Mouse (Mus musculus): ENCODE results near the gene Ddr1. TPM values are rescaled to one million over a fixed set of nuclear protein-coding genes. Genes with fewer than 3 reads are reported as not detected.
A peak's percentile ranks its signal among the peaks of the same experiment; 100 is the strongest.

The Ddr1 gene
- polyA plus RNA-seq, 1 experiment from 2014 or later, result 52.0 TPM

GRCm38 (mm10) chr17:35708611-35709010, 4.2 kb upstream of the Ddr1 start:
- Histone ChIP-seq H3K4me2 (replicated peaks; ENCODE audit: low read depth, low read length) (no peak overlapping the region), H3K36me3 (ENCODE audit: control insufficient read depth, insufficient read depth, low read length) (no peaks in the 10 kb centered on the region), H3K27ac (ENCODE audit: low read depth, low read length) (no peak overlapping the region), H3K4me3 (ENCODE audit: low read length) (no peak overlapping the region), H3K27me3 (ENCODE audit: control insufficient read depth, insufficient read depth, low read length) (no peaks in the 10 kb centered on the region), H3K9ac (ENCODE audit: low read depth, low read length) (no peak overlapping the region), H3K9me3 (ENCODE audit: control insufficient read depth, low read length) (no peaks in the 10 kb centered on the region), H3K4me1 (ENCODE audit: control insufficient read depth, insufficient read depth, low read length) (peaks cover 34% of the 10 kb centered on the region)
- 86% methylated on average over 2 of the region's 2 CpGs for WGBS
- ATAC-seq (ENCODE audit: low FRiP score, low TSS enrichment), result no peak

- H3K27ac ChIP-seq (ENCODE audit: low read depth, low read length), result no peak overlapping the region
- no peaks in the 10 kb centered on the region for H3K9me3 ChIP-seq (ENCODE audit: control insufficient read depth, low read length)
- H3K36me3 ChIP-seq (ENCODE audit: control insufficient read depth, insufficient read depth, low read length), result no peaks in the 10 kb centered on the region
- H3K27me3 ChIP-seq (ENCODE audit: control insufficient read depth, insufficient read depth, low read length), result no peaks in the 10 kb centered on the region
- 70% methylated on average over 7 of the region's 7 CpGs for WGBS
- peaks cover 34% of the 10 kb centered on the region for H3K4me1 ChIP-seq (ENCODE audit: control insufficient read depth, insufficient read depth, low read length)
- ATAC-seq (ENCODE audit: low FRiP score, low TSS enrichment), result no peak
- H3K4me3 ChIP-seq (ENCODE audit: low read length), result no peak overlapping the region
- H3K9ac ChIP-seq (ENCODE audit: low read depth, low read length), result no peak overlapping the region
- no peak overlapping the region for H3K4me2 ChIP-seq (replicated peaks; ENCODE audit: low read depth, low read length)
Measured at GRCm38 (mm10) chr17:35707929-35708328, 3.5 kb upstream of the Ddr1 start.

DNA sequence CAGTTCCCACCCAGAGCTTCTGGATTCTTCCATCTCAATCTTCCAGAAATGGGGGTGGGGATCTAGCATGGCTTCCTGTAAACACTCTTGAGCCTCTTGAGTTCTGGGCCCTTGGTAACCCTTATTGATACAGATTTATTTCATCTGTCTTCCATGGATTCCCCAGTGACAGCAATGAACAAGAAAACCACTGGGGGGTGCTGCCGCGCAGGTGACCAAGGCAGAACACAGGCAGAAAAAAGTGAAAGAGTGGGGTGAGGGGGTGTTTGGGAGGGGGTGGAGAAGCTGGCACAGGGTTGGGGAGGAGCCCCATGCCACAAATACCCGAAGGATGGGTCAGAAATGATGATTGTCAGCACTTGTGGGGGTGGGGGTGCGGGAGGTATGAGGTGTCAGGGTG, 1.4 kb upstream of the Ddr1 start:
- no peak for ATAC-seq (ENCODE audit: low FRiP score, low TSS enrichment)
- H3K4me2 ChIP-seq (replicated peaks; ENCODE audit: low read depth, low read length), result no peak overlapping the region
- H3K9me3 ChIP-seq (ENCODE audit: control insufficient read depth, low read length), result no peaks in the 10 kb centered on the region
- 32% methylated on average over 4 of the region's 4 CpGs for WGBS
- H3K4me1 ChIP-seq (ENCODE audit: control insufficient read depth, insufficient read depth, low read length), result peaks cover 32% of the 10 kb centered on the region
- peak overlapping the region; percentile 98; the same call in 1 of the 2 replicates for H3K27ac ChIP-seq (ENCODE audit: low read depth, low read length)
- H3K9ac ChIP-seq (ENCODE audit: low read depth, low read length), result no peak overlapping the region
- H3K27me3 ChIP-seq (ENCODE audit: control insufficient read depth, insufficient read depth, low read length), result no peaks in the 10 kb centered on the region
- no peak overlapping the region for H3K4me3 ChIP-seq (ENCODE audit: low read length)
- H3K36me3 ChIP-seq (ENCODE audit: control insufficient read depth, insufficient read depth, low read length), result no peaks in the 10 kb centered on the region

DNA sequence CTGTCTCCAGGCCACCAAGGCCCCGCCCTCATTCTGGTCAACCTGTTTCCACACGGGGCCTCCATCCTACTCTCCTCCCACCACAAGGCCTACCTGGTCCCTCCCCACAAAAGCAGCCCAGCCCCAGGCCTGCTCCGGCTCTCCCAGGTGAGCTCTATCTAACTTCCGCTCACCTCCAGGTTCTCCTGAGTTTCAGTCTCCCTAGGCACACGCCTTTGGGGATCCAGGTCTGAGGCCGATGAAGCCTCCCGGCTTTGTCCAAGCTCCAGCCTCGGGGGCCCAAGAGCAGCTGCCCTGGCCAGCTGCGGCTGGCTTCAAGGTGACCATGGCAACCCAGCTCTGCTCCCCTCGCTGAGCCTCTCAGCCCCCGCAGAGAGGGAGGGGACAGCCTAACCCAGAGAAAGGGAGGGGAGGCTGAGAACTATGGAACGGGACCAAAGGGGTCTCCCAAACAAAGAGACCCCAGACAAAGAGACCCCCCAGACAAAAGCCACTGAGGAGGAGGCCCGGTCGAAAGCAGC, 610 bp downstream of the Ddr1 start:
- no peaks in the 10 kb centered on the region for H3K27me3 ChIP-seq (ENCODE audit: control insufficient read depth, insufficient read depth, low read length)
- peak overlapping the region; percentile 98 for H3K27ac ChIP-seq (ENCODE audit: low read depth, low read length)
- H3K4me1 ChIP-seq (ENCODE audit: control insufficient read depth, insufficient read depth, low read length), result peaks cover 32% of the 10 kb centered on the region
- H3K4me3 ChIP-seq (ENCODE audit: low read length), result peak overlapping the region; percentile 39
- H3K9ac ChIP-seq (ENCODE audit: low read depth, low read length), result peak overlapping the region; percentile 57
- no peaks in the 10 kb centered on the region for H3K9me3 ChIP-seq (ENCODE audit: control insufficient read depth, low read length)
- peak overlapping the region; percentile 70 for H3K4me2 ChIP-seq (replicated peaks; ENCODE audit: low read depth, low read length)
- peak; percentile 51 for ATAC-seq (ENCODE audit: low FRiP score, low TSS enrichment)
- no peaks in the 10 kb centered on the region for H3K36me3 ChIP-seq (ENCODE audit: control insufficient read depth, insufficient read depth, low read length)
- WGBS, result 4% methylated on average over 13 of the region's 14 CpGs

- WGBS, result 17% methylated on average over 2 of the region's 2 CpGs
- H3K4me3 ChIP-seq (ENCODE audit: low read length), result peak overlapping the region; percentile 66
- peaks cover 35% of the 10 kb centered on the region for H3K4me1 ChIP-seq (ENCODE audit: control insufficient read depth, insufficient read depth, low read length)
- ATAC-seq (ENCODE audit: low FRiP score, low TSS enrichment), result no peak
- H3K4me2 ChIP-seq (replicated peaks; ENCODE audit: low read depth, low read length), result peak overlapping the region; percentile 48
- peak overlapping the region; percentile 93; the same call in 1 of the 2 replicates for H3K27ac ChIP-seq (ENCODE audit: low read depth, low read length)
- H3K9me3 ChIP-seq (ENCODE audit: control insufficient read depth, low read length), result no peaks in the 10 kb centered on the region
- H3K9ac ChIP-seq (ENCODE audit: low read depth, low read length), result peak overlapping the region; percentile 65; the same call in 1 of the 2 replicates
- no peaks in the 10 kb centered on the region for H3K27me3 ChIP-seq (ENCODE audit: control insufficient read depth, insufficient read depth, low read length)
- H3K36me3 ChIP-seq (ENCODE audit: control insufficient read depth, insufficient read depth, low read length), result no peaks in the 10 kb centered on the region
Measured at GRCm38 (mm10) chr17:35703065-35703464, 1.4 kb downstream of the Ddr1 start.

DNA sequence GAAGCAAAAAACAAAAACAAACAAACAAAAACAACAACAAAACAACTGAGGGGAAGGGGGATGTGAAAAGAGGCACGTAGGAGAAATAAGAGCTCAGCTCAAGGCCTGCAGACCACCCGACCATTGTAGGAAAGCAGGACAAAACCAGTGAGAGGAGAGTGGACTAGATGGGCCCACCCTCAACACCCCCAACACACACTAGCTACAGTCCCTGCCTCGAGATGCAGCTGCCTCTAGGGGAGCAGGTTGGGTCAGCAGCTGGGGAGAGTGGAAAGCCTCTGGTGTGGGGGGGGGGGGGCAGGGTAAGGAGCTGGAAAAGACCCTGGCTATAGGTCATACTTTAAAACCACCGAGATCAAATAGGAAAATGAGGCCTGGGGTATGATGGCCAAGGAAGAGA, 1.8 kb downstream of the Ddr1 start:
- no peak for ATAC-seq (ENCODE audit: low FRiP score, low TSS enrichment)
- no peaks in the 10 kb centered on the region for H3K36me3 ChIP-seq (ENCODE audit: control insufficient read depth, insufficient read depth, low read length)
- WGBS, result 8% methylated on average over 4 of the region's 4 CpGs
- H3K4me1 ChIP-seq (ENCODE audit: control insufficient read depth, insufficient read depth, low read length), result peaks cover 40% of the 10 kb centered on the region
- H3K27me3 ChIP-seq (ENCODE audit: control insufficient read depth, insufficient read depth, low read length), result no peaks in the 10 kb centered on the region
- peak overlapping the region; percentile 65; the same call in 1 of the 2 replicates for H3K9ac ChIP-seq (ENCODE audit: low read depth, low read length)
- H3K4me2 ChIP-seq (replicated peaks; ENCODE audit: low read depth, low read length), result peak overlapping the region; percentile 48
- no peaks in the 10 kb centered on the region for H3K9me3 ChIP-seq (ENCODE audit: control insufficient read depth, low read length)
- H3K4me3 ChIP-seq (ENCODE audit: low read length), result peak overlapping the region; percentile 66
- H3K27ac ChIP-seq (ENCODE audit: low read depth, low read length), result peak overlapping the region; percentile 93

GRCm38 (mm10) chr17:35701978-35702461, 2.4 kb downstream of the Ddr1 start:
- Histone ChIP-seq H3K36me3 (ENCODE audit: control insufficient read depth, insufficient read depth, low read length) (no peaks in the 10 kb centered on the region), H3K27ac (ENCODE audit: low read depth, low read length) (peak overlapping the region; percentile 93), H3K9me3 (ENCODE audit: control insufficient read depth, low read length) (no peaks in the 10 kb centered on the region), H3K4me2 (replicated peaks; ENCODE audit: low read depth, low read length) (peak overlapping the region; percentile 48), H3K4me1 (ENCODE audit: control insufficient read depth, insufficient read depth, low read length) (peaks cover 45% of the 10 kb centered on the region), H3K4me3 (ENCODE audit: low read length) (peak overlapping the region; percentile 66), H3K27me3 (ENCODE audit: control insufficient read depth, insufficient read depth, low read length) (no peaks in the 10 kb centered on the region), H3K9ac (ENCODE audit: low read depth, low read length) (peak overlapping the region; percentile 65)
- 4% methylated on average over 16 of the region's 16 CpGs for WGBS
- peak; percentile 7; the same call in 1 of the 2 replicates for ATAC-seq (ENCODE audit: low FRiP score, low TSS enrichment)

GRCm38 (mm10) chr17:35701203-35701977, 3.0 kb downstream of the Ddr1 start:
- Histone ChIP-seq H3K9me3 (ENCODE audit: control insufficient read depth, low read length) (no peaks in the 10 kb centered on the region), H3K4me1 (ENCODE audit: control insufficient read depth, insufficient read depth, low read length) (peaks cover 45% of the 10 kb centered on the region), H3K4me2 (replicated peaks; ENCODE audit: low read depth, low read length) (peak overlapping the region; percentile 48), H3K36me3 (ENCODE audit: control insufficient read depth, insufficient read depth, low read length) (no peaks in the 10 kb centered on the region), H3K4me3 (ENCODE audit: low read length) (peak overlapping the region; percentile 66), H3K9ac (ENCODE audit: low read depth, low read length) (peak overlapping the region; percentile 65), H3K27me3 (ENCODE audit: control insufficient read depth, insufficient read depth, low read length) (no peaks in the 10 kb centered on the region), H3K27ac (ENCODE audit: low read depth, low read length) (peak overlapping the region; percentile 93)
- no peak for ATAC-seq (ENCODE audit: low FRiP score, low TSS enrichment)
- WGBS, result under 1% methylated on average over 15 of the region's 16 CpGs

All from kidney, embryonic 14.5 days (tissue).